Mouse (Mus musculus) heart, adult 9 months (tissue): ENCODE measurements at regions not wholly inside any gene's neighbourhood (a gene's known extent, or its start where the extent isn't known, plus 50 kb on each side); places are given as distances from the start of the nearest gene placed in this dataset.

Experiments
- DNase-seq, 2 experiments: peaks; one replicate each; pipeline ENCODE4 v3.0.0; 2022; ENCODE audit warnings: low spot score in 2 of 2

GRCm38 (mm10) chr15:62221024-62221819, 1298.4 kb upstream of the A1bg start:
- no peak for DNase-seq

GRCm38 (mm10) chr15:62220620-62221019, 1297.8 kb upstream of the A1bg start:
- DNase-seq, result no peak

GRCm38 (mm10) chr15:62219934-62220540, 1297.2 kb upstream of the A1bg start:
- no peak for DNase-seq

GRCm38 (mm10) chr15:62218346-62219080, 1295.7 kb upstream of the A1bg start:
- DNase-seq, result peak in 1 of 2 experiments; percentile 35

- DNase-seq, result peak; percentile 51 to 55
Observed at GRCm38 (mm10) chr15:62216688-62217477, 1294.1 kb upstream of the A1bg start.

GRCm38 (mm10) chr15:62215616-62216398, 1293.0 kb upstream of the A1bg start:
- DNase-seq, result no peak

- no peak for DNase-seq
Observed at GRCm38 (mm10) chr15:62214300-62214699, 1291.5 kb upstream of the A1bg start.

GRCm38 (mm10) chr15:62212283-62212910, 1289.6 kb upstream of the A1bg start:
- DNase-seq, result no peak

GRCm38 (mm10) chr15:62209881-62210481, 1287.2 kb upstream of the A1bg start:
- no peak for DNase-seq

GRCm38 (mm10) chr15:62209296-62209695, 1286.5 kb upstream of the A1bg start:
- no peak for DNase-seq

- DNase-seq, result no peak
Observed at GRCm38 (mm10) chr15:62206502-62206902, 1283.7 kb upstream of the A1bg start.

- no peak for DNase-seq
Observed at GRCm38 (mm10) chr15:62203951-62204905, 1281.4 kb upstream of the A1bg start.

GRCm38 (mm10) chr15:62202781-62203375, 1280.1 kb upstream of the A1bg start:
- DNase-seq, result peak; percentile 47 to 56

GRCm38 (mm10) chr15:62198721-62199120, 1275.9 kb upstream of the A1bg start:
- no peak for DNase-seq

- no peak for DNase-seq
Observed at GRCm38 (mm10) chr15:62198194-62198593, 1275.4 kb upstream of the A1bg start.

GRCm38 (mm10) chr15:62195440-62195839, 1272.6 kb upstream of the A1bg start:
- no peak for DNase-seq

- no peak for DNase-seq
Observed at GRCm38 (mm10) chr15:62192706-62193105, 1269.9 kb upstream of the A1bg start.

- no peak for DNase-seq
Observed at GRCm38 (mm10) chr15:62191641-62192040, 1268.8 kb upstream of the A1bg start.
